Mouse (Mus musculus) urinary bladder, adult 2 months (tissue): ENCODE results near the gene Olfr806. TPM values are rescaled to one million over a fixed set of nuclear protein-coding genes. Genes with fewer than 3 reads are reported as not detected.

Experiments used
- DNase-seq: peaks from one replicate; pipeline ENCODE4 v3.0.0; 2022; ENCODE audit warnings: low spot score
- polyA plus RNA-seq: library from polyadenylated mRNA; depleted of rRNA; stranded (reverse); fragments of >200 nt; gene quantifications from 2 replicates; pipeline ENCODE4 v1.2.3, GENCODE M21; 2012; rRNA removed

The Olfr806 gene
- polyA plus RNA-seq: not detected in 2 replicates

DNA sequence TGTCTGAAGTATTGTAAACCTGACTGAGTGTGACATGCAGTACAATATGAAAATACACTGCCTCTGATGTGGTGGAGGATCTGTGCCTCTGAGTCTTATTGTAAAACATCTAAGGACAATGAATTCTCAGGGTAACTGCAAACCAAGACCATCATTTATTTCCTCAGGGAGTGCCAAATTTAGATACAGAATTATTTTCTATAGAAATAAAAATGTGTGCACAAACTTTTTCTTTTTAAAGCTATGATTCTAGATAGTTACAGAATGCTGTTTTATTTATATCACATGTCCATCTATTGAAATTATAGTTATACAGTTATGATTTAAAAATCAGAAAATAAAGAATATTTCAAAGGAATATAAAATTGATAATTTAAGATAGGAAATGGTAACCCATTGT lies at the start of gene Olfr806:
Gene Olfr806, minus strand, starts transcription at position 101 of the 400 bp plus-strand sequence.
- no peak for DNase-seq

DNA sequence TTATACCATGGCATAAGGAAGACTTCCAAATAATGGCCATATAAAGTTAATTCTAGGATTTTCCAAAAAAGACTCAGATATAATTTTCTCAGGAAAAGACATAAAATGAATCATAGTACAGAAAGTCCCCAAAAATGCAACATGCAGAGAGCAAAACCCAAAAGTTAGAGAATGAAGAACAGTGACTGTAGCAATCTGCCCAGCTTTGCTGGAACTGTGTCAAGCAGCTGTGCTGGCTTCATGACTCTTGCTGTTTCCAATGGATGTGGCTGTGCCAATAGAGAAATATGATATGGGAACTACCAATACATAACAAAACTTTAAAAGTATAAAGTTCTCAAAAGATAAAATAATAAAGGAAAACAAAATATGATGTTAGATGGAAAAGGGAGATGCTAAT lies 36.4 kb upstream of the Olfr806 start:
- DNase-seq: no peak

DNA sequence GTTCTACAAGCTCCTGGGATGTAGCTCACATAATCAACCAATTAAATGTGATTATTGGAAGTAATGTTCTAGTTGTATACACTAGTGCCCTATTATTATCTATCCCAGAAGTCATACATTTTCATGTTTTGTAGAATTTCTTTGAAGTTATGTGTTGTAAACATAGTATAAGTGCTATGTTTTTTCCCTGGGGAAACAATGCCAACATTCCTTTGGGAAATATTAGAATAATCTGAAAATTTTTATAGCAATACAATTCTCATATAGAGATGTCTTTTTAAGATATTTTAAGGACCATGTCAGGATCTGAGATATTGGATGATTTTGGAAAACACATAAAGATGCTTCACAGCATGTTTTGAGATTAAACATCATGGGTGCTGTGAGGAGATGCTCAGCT lies 32.6 kb upstream of the Olfr806 start, which contains the start of gene Olfr809:
Gene Olfr809, plus strand, starts transcription at position 301 of the 400 bp plus-strand sequence.
- DNase-seq: no peak

DNA sequence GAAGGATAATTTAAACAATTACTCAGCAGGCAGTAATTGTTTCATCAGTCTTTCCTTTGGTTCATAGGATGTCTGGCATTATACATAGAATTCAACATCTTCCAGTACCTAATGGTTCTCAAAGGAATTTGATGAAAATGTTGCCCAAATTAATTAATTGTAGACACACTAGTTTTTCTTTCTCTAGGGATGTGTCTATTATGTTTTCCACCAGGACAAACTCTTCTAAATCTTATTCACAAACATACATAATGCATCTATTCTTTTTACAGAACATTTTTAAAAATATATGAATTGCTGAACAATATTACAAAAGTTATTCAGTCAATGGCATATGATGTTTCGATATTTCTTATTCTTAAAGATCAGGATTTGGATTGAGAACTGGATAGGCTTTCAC lies 23.5 kb upstream of the Olfr806 start, which contains the start of gene Olfr808:
Gene Olfr808, plus strand, starts transcription at position 301 of the 400 bp plus-strand sequence.
- DNase-seq: no peak

DNA sequence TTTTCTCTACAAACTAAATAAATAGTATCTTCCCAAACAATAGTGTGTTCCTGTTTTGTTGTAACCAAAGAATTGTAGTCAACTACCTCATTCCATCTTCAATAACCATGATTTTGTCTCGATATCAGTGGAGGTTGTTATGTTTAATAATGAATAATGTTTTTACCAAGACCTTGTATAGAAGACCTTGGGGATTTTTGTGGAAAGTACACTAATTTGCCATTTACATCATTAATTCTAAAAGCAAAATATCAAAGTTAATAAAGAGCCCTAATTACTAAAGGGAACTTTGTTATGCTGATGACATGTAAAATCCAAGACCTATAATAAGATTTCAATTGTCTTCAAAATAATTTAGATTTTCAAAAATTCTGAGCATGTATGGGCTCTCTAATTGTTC lies 16.0 kb upstream of the Olfr806 start, which contains the start of gene Olfr807:
Gene Olfr807, minus strand, starts transcription at position 101 of the 400 bp plus-strand sequence.
- DNase-seq: no peak

DNA sequence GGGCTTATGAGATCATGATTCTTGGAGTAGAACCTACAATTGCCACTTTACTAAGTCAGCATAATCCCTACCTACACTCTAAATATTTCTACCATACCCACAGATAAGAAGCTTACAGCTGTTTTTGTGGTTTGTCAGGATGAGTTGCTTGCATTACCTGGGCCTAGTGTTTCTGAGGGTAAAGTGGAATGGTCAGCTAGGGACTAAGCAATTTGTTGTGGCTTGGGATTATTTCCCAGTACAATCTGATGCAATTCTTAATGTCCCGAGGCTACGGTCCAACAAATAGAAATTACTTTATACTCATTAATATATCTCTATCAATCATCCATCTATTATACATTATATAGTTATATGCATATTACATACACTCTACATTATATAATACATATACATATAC lies 12.4 kb downstream of the Olfr806 start, which contains the start of gene Olfr805:
Gene Olfr805, minus strand, starts transcription at position 101 of the 400 bp plus-strand sequence.
- DNase-seq: no peak

DNA sequence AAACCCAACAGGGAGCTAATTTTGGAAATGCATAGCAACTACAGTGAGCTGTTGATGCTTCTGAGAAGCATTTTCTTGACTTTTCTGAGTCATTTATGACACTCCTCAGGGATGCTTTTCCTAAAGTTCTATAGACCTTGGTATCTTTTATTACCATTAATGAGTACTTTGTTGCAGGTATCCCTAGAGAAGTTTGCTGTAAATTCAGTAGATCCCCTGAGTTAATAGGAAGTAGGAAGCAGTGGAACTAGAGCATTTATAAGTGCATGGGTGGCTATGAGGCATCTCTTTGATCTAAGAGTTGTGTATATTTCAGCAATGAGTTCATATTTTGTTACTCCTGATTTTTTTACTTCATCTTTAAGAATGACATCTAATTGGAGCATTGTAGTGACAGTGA lies 38.8 kb downstream of the Olfr806 start, which contains the start of gene Olfr804:
Gene Olfr804, plus strand, starts transcription at position 301 of the 400 bp plus-strand sequence.
- no peak for DNase-seq

DNA sequence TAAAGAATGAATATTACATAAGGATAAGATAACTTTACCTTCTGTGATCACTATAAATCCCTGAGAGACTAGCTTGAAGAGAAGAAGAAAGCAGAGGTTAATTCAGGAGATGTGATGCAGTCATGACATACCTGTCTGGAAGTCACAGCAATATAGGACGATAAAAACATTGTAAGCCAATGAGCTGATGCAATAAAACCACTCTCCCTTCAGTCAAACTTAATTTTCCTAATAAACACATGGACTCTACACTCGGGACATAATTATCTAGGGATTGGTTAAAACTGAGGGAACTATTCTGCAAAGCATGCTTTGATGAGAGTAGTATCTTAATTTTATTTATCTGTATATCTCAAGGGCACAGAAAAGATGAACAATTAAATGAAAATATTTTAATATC lies 47.5 kb downstream of the Olfr806 start, which contains the start of gene Olfr803:
Gene Olfr803, minus strand, starts transcription at position 101 of the 400 bp plus-strand sequence.
- DNase-seq: no peak

DNA sequence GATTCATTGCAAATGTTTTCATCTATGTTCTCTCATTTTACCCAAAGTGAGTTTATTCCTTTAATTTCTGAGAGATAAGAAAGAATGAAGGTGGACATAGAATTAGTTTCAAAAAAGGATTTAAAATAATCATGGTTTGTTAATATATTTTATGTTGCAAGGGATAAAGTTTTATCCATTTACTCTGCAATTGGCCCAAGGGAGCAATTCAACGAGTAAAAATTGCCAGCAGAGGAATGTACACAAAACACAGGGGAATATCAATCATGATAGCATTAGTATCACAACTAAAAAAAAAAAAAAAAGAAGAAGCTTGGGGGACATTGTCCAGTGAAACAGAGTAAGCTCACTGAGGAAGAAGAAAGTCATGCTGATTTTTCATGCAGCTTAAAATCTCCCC lies 53.7 kb downstream of the Olfr806 start, which contains the start of gene Olfr802:
Gene Olfr802, minus strand, starts transcription at position 101 of the 400 bp plus-strand sequence.
- DNase-seq: no peak

Other genes with a start within 250 kb of the Olfr806 start
- gene Olfr790, start 243.4 kb downstream of the Olfr806 start, polyA plus RNA-seq: not detected in 2 replicates
- gene Olfr791, start 220.1 kb downstream of the Olfr806 start, polyA plus RNA-seq: not detected in 2 replicates
- not detected in 2 replicates for gene Olfr792, start 202.8 kb downstream of the Olfr806 start, polyA plus RNA-seq
- gene Olfr794, start 174.3 kb downstream of the Olfr806 start, polyA plus RNA-seq: not detected in 2 replicates
- not detected in 2 replicates for gene Olfr796, start 129.4 kb downstream of the Olfr806 start, polyA plus RNA-seq
- gene Olfr798, start 114.0 kb downstream of the Olfr806 start, polyA plus RNA-seq: not detected in 2 replicates
- gene Olfr799, start 104.4 kb downstream of the Olfr806 start, polyA plus RNA-seq: not detected in 2 replicates
- gene Olfr800, start 84.2 kb downstream of the Olfr806 start, polyA plus RNA-seq: not detected in 2 replicates
- not detected in 2 replicates for gene Olfr801, start 68.1 kb downstream of the Olfr806 start, polyA plus RNA-seq
- not detected in 2 replicates for gene Olfr802, start 53.8 kb downstream of the Olfr806 start, polyA plus RNA-seq
- gene Olfr803, start 47.6 kb downstream of the Olfr806 start, polyA plus RNA-seq: not detected in 2 replicates
- gene Olfr804, start 38.7 kb downstream of the Olfr806 start, polyA plus RNA-seq: not detected in 2 replicates
- gene Olfr805, start 12.5 kb downstream of the Olfr806 start, polyA plus RNA-seq: not detected in 2 replicates
- gene Olfr807, start 15.9 kb upstream of the Olfr806 start, polyA plus RNA-seq: not detected in 2 replicates
- gene Olfr808, start 23.6 kb upstream of the Olfr806 start, polyA plus RNA-seq: not detected in 2 replicates
- not detected in 2 replicates for gene Olfr809, start 32.7 kb upstream of the Olfr806 start, polyA plus RNA-seq
- gene Olfr810, start 53.0 kb upstream of the Olfr806 start, polyA plus RNA-seq: not detected in 2 replicates
- gene Olfr811, start 62.5 kb upstream of the Olfr806 start, polyA plus RNA-seq: not detected in 2 replicates
- gene Olfr812, start 104.2 kb upstream of the Olfr806 start, polyA plus RNA-seq: not detected in 2 replicates
- gene Olfr813, start 113.4 kb upstream of the Olfr806 start, polyA plus RNA-seq: not detected in 2 replicates
- gene Olfr814, start 137.9 kb upstream of the Olfr806 start, polyA plus RNA-seq: not detected in 2 replicates
- not detected in 2 replicates for gene Olfr815, start 163.9 kb upstream of the Olfr806 start, polyA plus RNA-seq
- gene Olfr816, start 173.7 kb upstream of the Olfr806 start, polyA plus RNA-seq: not detected in 2 replicates
- not detected in 2 replicates for gene Olfr818, start 207.2 kb upstream of the Olfr806 start, polyA plus RNA-seq
- not detected in 2 replicates for gene Olfr819, start 225.3 kb upstream of the Olfr806 start, polyA plus RNA-seq
- not detected in 2 replicates for gene Olfr247, start 234.2 kb upstream of the Olfr806 start, polyA plus RNA-seq
- gene Gm10310, start 243.1 kb upstream of the Olfr806 start, polyA plus RNA-seq: not detected in 2 replicates